In genomic region chr11:98786359-98787214, GRCm38 (mm10) we compare ENCODE assay signal across 8 mouse cellular contexts. TPM values are rescaled to one million over a fixed set of nuclear protein-coding genes. Genes with fewer than 3 reads are reported as not detected.
A peak's percentile ranks its signal among the peaks of the same experiment; 100 is the strongest.
DNase-seq lines count a peak whose midpoint lies in the region; ATAC-seq and TF ChIP-seq lines count a peak whose summit lies in the region.

No protein-coding gene starts in this region.

- DNase-seq in G1E (ENCODE audit: low spot score): no peak
- peak; percentile 95 for DNase-seq in cerebellum, adult 11 months
- peak; percentile 96 for DNase-seq in heart, postnatal 25 days (ENCODE audit: low spot score)
- DNase-seq in layer of hippocampus, adult 18-20 months (ENCODE audit: low spot score in 2 of 2): peak; percentile 91 to 98
- DNase-seq in lung, adult 18-20 months: peak; percentile 98 to 99
- DNase-seq in thymus, adult 18-20 months: peak; percentile 79 to 91

- intact Hi-C loops in heart, postnatal 25 days (cut with DNase I): loop anchor here (1.0 to 2.0 kb wide), 2 partner anchors 14 to 45 kb away; no protein-coding TSS in a partner anchor

- peaks cover 87% of the 10 kb centered on the region for H3K4me1 ChIP-seq in G1E (ENCODE audit: insufficient read depth, low read depth, low read length)
- H3K4me1 ChIP-seq in forebrain, embryonic 15.5 days: peaks cover 69% of the 10 kb centered on the region
- peaks cover 32% of the 10 kb centered on the region; the same call in 1 of the 2 replicates for H3K4me1 ChIP-seq in neural tube, embryonic 14.5 days (ENCODE audit: control insufficient read depth, insufficient read depth, low read length)

- H3K4me2 ChIP-seq in forebrain, embryonic 15.5 days (replicated peaks): peak overlapping the region; percentile 31
- peak overlapping the region; percentile 38 for H3K4me2 ChIP-seq in neural tube, embryonic 14.5 days (ENCODE audit: low read depth, low read length)

- H3K27ac ChIP-seq in forebrain, embryonic 15.5 days (replicated peaks): peak overlapping the region; percentile 58
- peak overlapping the region; percentile 77 for H3K27ac ChIP-seq in neural tube, embryonic 14.5 days (ENCODE audit: low read depth, low read length)

- H3K4me3 ChIP-seq in G1E (ENCODE audit: low read depth, low read length): peak overlapping the region; percentile 49; the same call in 1 of the 2 replicates
- no peak overlapping the region for H3K4me3 ChIP-seq in forebrain, embryonic 15.5 days
- no peak overlapping the region for H3K4me3 ChIP-seq in neural tube, embryonic 14.5 days (ENCODE audit: low read depth, low read length)

- TF ChIP-seq CTCF in G1E (IDR thresholded peaks at IDR 0.05; ENCODE audit: low read depth, low read length): peak; percentile 93

- ATAC-seq in G1E (ENCODE audit: extremely low read depth, insufficient number of reproducible peaks, low FRiP score, poor library complexity, severe bottlenecking): no peak
- peak; percentile 34 for ATAC-seq in forebrain, embryonic 15.5 days (replicated peaks)
- peak; percentile 61 for ATAC-seq in neural tube, embryonic 14.5 days (ENCODE audit: low read depth)

- under 1% methylated on average over 14 of the region's 15 CpGs for WGBS in forebrain, embryonic 15.5 days
- 3% methylated on average over 14 of the region's 15 CpGs for WGBS in neural tube, embryonic 14.5 days

- H3K9me3 ChIP-seq in G1E (replicated peaks): no peaks in the 10 kb centered on the region
- H3K9me3 ChIP-seq in forebrain, embryonic 15.5 days: no peaks in the 10 kb centered on the region
- H3K9me3 ChIP-seq in neural tube, embryonic 14.5 days (ENCODE audit: control insufficient read depth, low read length): no peaks in the 10 kb centered on the region

- H3K36me3 ChIP-seq in G1E (replicated peaks): no peaks in the 10 kb centered on the region
- H3K36me3 ChIP-seq in forebrain, embryonic 15.5 days: no peaks in the 10 kb centered on the region
- no peaks in the 10 kb centered on the region; the same call in 1 of the 2 replicates for H3K36me3 ChIP-seq in neural tube, embryonic 14.5 days (ENCODE audit: control insufficient read depth, insufficient read depth, low read length)

- H3K9ac ChIP-seq in forebrain, embryonic 15.5 days (replicated peaks): no peak overlapping the region; the same call in 1 of the 2 replicates
- no peak overlapping the region for H3K9ac ChIP-seq in neural tube, embryonic 14.5 days (replicated peaks; ENCODE audit: low read depth, low read length)

- no peaks in the 10 kb centered on the region for H3K27me3 ChIP-seq in G1E (ENCODE audit: insufficient read depth, low read length)
- H3K27me3 ChIP-seq in forebrain, embryonic 15.5 days: no peaks in the 10 kb centered on the region
- H3K27me3 ChIP-seq in neural tube, embryonic 14.5 days (ENCODE audit: control insufficient read depth, insufficient read depth, low read length): no peaks in the 10 kb centered on the region

RNA-seq across cellular contexts. Expression of gene Msl1, which starts 8.7 kb away (rescaled TPM):
- 38.0 and 52.2 TPM in 2 replicates for total RNA-seq in G1E (2014; fragmentation: Nextera tagmentation)
- 39.4 and 45.6 TPM in 2 replicates for total RNA-seq in G1E (2017)
- polyA plus RNA-seq in G1E (2012): 36.5 and 44.9 TPM in 2 replicates
- polyA plus RNA-seq in forebrain, embryonic 15.5 days (2015; fragmentation: Nextera tagmentation; extraction: Ambion mirVana): 30.2 and 31.7 TPM in 2 replicates
- total RNA-seq in heart, postnatal 25 days (2021): 10 to 100 TPM; 73.0 to 78.1 TPM
- total RNA-seq in layer of hippocampus, adult 18-20 months (2021): 100 to 1,000 TPM; 178 to 183 TPM
- polyA plus RNA-seq in neural tube, embryonic 14.5 days (2014; fragmentation: Nextera tagmentation; extraction: Ambion mirVana): 24.2 and 26.9 TPM in 2 replicates

RNA-seq across cellular contexts. Expression of gene Nr1d1, which starts 11.5 kb away (rescaled TPM):
- total RNA-seq in G1E (2014; fragmentation: Nextera tagmentation) (0.75 and 3.1 TPM in 2 replicates), G1E (2017) (0.93 TPM in 2 replicates)
- 2.3 TPM in 2 replicates for polyA plus RNA-seq in G1E (2012)
- 3.6 TPM in 2 replicates for polyA plus RNA-seq in forebrain, embryonic 15.5 days (2015; fragmentation: Nextera tagmentation; extraction: Ambion mirVana)
- total RNA-seq in heart, postnatal 25 days (2021): 100 to 1,000 TPM in 1 of 2 experiments, 10 to 100 TPM in 1; 61.2 to 129 TPM
- total RNA-seq in layer of hippocampus, adult 18-20 months (2021): 10 to 100 TPM; 66.6 to 84.3 TPM
- 3.8 and 3.9 TPM in 2 replicates for polyA plus RNA-seq in neural tube, embryonic 14.5 days (2014; fragmentation: Nextera tagmentation; extraction: Ambion mirVana)

RNA-seq across cellular contexts. Expression of gene Casc3, which starts 18.1 kb away (rescaled TPM):
- total RNA-seq in G1E (2014; fragmentation: Nextera tagmentation): 51.8 and 64.6 TPM in 2 replicates
- 13.9 and 17.8 TPM in 2 replicates for total RNA-seq in G1E (2017)
- 37.4 and 42.7 TPM in 2 replicates for polyA plus RNA-seq in G1E (2012)
- 53.5 and 53.9 TPM in 2 replicates for polyA plus RNA-seq in forebrain, embryonic 15.5 days (2015; fragmentation: Nextera tagmentation; extraction: Ambion mirVana)
- 10 to 100 TPM; 22.4 to 25.5 TPM for total RNA-seq in heart, postnatal 25 days (2021)
- 10 to 100 TPM; 57.0 to 58.4 TPM for total RNA-seq in layer of hippocampus, adult 18-20 months (2021)
- polyA plus RNA-seq in neural tube, embryonic 14.5 days (2014; fragmentation: Nextera tagmentation; extraction: Ambion mirVana): 47.9 and 54.1 TPM in 2 replicates

RNA-seq across cellular contexts. Expression of gene Thra, which starts 46.1 kb away (rescaled TPM):
- total RNA-seq in G1E (2014; fragmentation: Nextera tagmentation) (58.0 and 68.0 TPM in 2 replicates), G1E (2017) (20.1 and 20.3 TPM in 2 replicates)
- polyA plus RNA-seq in G1E (2012): 32.3 and 33.1 TPM in 2 replicates
- polyA plus RNA-seq in forebrain, embryonic 15.5 days (2015; fragmentation: Nextera tagmentation; extraction: Ambion mirVana): 164 and 166 TPM in 2 replicates
- 100 to 1,000 TPM; 102 to 117 TPM for total RNA-seq in heart, postnatal 25 days (2021)
- total RNA-seq in layer of hippocampus, adult 18-20 months (2021): 1,000 to 10,000 TPM; 1,110 to 1,111 TPM
- 148 and 186 TPM in 2 replicates for polyA plus RNA-seq in neural tube, embryonic 14.5 days (2014; fragmentation: Nextera tagmentation; extraction: Ambion mirVana)

RNA-seq across cellular contexts. Expression of gene Rapgefl1, which starts 50.0 kb away (rescaled TPM):
- total RNA-seq in G1E (2014; fragmentation: Nextera tagmentation) (0.34 TPM in 1 of 2 replicates, not detected in the other), G1E (2017) (0.12 and 0.27 TPM in 2 replicates)
- polyA plus RNA-seq in G1E (2012): 0.19 and 0.35 TPM in 2 replicates
- 4.2 and 5.8 TPM in 2 replicates for polyA plus RNA-seq in forebrain, embryonic 15.5 days (2015; fragmentation: Nextera tagmentation; extraction: Ambion mirVana)
- under 1 TPM; 0.60 to 0.78 TPM for total RNA-seq in heart, postnatal 25 days (2021)
- 100 to 1,000 TPM; 196 to 203 TPM for total RNA-seq in layer of hippocampus, adult 18-20 months (2021)
- polyA plus RNA-seq in neural tube, embryonic 14.5 days (2014; fragmentation: Nextera tagmentation; extraction: Ambion mirVana): 13.9 and 18.6 TPM in 2 replicates

Comparison
In these comparisons a context has a peak if more than half of its experiments do, and no peak if none do; other contexts are left out.
1. RNA of gene Nr1d1, which starts 11.5 kb away (total RNA-seq): 61.2 to 129 TPM in heart, postnatal 25 days and 66.6 to 84.3 TPM in layer of hippocampus, adult 18-20 months; 0.75 to 3.1 TPM in G1E; every median in the first group is over 10 times any median in the second.